Mouse (Mus musculus) hematopoietic stem cell, adult 5-6 weeks (primary cell): ENCODE measurements around the gene Mrpl21. TPM values are rescaled to one million over a fixed set of nuclear protein-coding genes. Genes with fewer than 3 reads are reported as not detected.
A peak's percentile ranks its signal among the peaks of the same experiment; 100 is the strongest.

Source experiments
- ATAC-seq, 2 experiments: fragments of 125-278 bp in 1 of 2; replicated peaks in 1 of 2; 2 replicates each; pipeline ENCODE4 v1.8.0; 2016 to 2017; ENCODE audit warnings: inconsistent platforms in 2 of 2, mild to moderate bottlenecking in 2 of 2, moderate number of reproducible peaks in 2 of 2, low read depth in 1 of 2, moderate TSS enrichment in 1 of 2; ENCODE audit not compliant: low FRiP score in 2 of 2, poor library complexity in 2 of 2, severe bottlenecking in 2 of 2, insufficient read depth in 1 of 2, low TSS enrichment in 1 of 2
- total RNA-seq: library from RNA; stranded (forward); fragments of 172-1452, 232-1000 nt; gene quantifications from 2 replicates; pipeline ENCODE4 v1.2.3, GENCODE M21; 2017

The Mrpl21 gene
- total RNA-seq = 63.9 and 93.0 TPM in 2 replicates

DNA sequence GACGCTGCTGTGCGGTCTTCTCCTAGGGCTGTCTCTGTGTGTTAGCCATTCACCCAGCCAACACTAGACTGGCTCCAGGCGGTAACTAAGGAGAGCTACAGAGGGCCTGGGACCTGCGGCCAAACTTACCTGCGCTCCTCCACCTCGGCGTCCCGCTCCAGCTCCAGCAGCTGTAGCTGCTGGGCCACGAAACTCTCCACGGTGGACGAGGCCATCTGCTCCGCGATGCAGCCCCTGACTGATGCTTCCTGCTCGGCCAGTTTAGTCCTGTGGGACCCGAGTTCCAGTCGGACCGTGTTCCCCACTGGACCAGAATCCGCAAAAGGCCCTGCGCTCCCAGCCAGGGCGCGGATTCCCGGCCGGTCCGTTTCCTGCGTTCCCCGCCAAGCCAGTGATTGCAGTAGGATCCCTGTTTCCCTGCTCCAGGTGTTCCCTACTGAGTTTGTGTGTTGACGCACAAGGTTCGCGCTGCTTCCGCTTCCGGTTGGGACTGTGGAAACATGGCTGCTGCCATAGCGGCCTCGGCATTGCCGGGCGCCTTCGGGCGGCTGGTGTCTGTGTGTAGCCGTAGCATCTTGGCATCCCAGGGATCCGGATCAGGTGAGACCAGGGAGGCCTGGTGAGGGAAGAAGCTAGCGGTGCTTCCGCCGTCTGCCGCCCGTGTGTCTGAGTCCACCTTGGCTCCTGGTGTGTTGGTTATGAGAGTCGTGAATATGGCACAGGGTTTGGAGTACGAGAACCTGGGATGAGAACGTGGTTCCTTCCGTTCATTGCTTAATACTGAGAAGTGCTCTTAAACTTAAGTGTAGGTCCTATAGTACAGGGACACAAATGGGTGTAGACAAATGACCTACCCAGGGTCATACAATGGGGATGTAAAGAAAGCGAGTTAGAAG, at the start of gene Mrpl21, which contains the start of gene Ighmbp2:
TSS of gene Mrpl21 (plus strand) at position 330 of the 896 bp plus-strand sequence.
TSS of gene Ighmbp2 (minus strand) at position 446 of the 896 bp plus-strand sequence.
- peak; percentile 86 to 90 for ATAC-seq

DNA sequence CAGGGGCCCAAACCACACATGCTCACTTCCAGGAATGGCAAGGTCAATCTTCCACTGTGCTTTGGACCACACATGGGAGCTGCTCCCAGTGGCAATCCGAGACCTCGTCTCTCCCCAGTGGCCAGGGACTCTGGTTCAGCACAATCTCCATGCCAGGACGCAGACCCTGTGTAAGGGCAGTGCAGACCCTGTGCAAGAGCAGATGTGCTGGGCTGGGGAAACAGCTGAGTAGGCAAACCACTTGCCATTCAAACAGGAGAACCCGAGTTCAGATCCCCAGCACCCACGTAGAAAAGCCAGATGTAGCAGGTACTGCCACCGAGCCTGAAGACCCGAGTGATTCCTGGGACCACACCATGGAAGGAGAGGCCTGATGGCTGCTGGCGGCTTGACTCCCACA, 22.7 kb upstream of the Mrpl21 start:
- no peak for ATAC-seq

DNA sequence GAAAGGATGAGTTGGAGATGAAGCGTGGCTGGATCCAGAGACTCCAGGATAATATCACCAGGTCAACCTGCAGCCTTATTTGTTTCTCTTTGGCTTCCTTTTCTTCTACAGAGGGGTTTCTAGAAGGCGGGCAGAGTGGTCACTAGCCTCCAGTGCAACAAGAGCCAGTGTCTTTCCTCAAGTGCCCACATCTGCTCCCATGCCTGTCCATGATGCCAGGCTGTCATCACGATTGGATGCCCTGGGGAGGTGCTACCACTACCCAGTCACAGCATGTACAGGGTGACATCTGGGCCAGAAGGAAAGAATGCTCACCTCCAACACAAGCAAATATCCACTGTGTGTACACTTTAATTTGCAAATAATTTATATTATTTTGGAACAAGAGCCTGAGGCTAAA, 22.1 kb upstream of the Mrpl21 start:
- no peak for ATAC-seq

DNA sequence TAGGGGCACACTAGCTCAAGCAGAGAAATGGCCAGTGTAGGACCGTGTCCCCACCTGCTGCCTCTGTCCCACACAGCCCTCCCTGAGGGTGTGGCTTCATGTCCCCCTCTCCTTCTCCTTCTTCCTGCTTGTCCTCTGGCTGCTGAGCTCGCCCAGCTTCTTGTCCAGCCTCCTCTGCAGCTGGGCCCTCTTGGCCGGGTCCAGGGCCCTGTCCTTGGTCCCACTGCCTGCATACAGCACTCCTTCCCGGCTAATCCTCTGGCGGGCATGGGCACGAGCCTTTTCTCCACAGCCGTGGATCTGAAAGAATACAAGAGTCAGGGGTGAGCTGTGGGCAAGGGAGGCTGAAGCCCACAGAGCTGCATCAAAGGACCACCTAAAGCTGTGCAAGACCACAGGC, 21.4 kb upstream of the Mrpl21 start:
- ATAC-seq = no peak

DNA sequence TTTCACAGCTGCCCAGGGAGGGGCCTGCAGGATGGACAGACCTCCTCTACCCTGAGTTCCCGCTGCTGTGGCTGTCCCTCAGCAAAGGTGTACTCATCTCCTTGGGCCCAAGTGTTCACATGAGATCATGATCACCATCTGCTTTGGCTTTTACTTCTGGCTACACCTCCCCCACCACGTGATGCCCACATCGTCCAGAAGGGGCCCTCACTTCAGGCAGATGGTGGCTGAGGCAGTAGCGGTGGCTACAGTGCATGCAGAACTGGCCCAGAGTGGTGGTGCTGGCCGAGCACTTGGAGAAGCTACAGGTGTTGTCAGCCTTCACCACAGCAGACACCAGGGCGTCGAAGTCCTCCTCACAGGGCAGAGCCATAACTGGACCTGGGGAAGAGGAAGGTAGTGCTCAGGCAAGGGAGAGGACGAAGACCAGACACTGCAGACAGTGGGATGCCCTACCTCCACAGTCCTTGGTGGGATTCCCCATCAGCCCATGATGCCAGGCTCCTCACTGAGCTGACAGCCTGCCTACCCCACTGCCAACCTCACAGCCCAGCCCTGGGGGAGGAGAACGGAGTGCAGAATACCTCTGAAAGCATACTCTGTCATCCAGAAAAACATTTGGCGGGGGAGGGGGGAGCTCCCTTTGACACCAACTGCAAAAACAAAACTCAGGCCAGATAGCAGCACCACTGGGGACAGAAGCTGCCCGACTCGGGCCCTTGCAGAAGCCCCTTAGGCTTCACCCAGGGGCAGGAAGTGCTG, 20.8 kb upstream of the Mrpl21 start:
- no peak for ATAC-seq

DNA sequence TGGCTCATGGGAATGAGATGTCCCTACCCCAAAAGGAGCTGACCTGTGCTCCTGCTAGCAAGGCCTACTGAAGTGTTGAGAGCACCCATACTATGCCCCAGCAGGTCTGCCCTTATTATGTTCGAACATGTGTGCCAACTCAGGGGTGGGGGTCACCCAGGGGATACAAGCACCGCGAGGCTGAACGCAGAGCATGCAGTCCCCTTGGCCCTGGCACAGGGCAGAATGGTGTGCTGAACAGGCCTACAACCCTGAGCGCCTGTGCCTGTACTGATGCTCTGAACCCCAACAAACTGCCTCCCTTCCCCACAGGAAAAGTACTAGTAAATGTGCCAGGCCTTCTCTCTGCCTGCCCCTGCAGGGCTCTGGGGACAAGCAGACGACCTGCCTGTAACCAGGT, 18.4 kb upstream of the Mrpl21 start:
- ATAC-seq = no peak

DNA sequence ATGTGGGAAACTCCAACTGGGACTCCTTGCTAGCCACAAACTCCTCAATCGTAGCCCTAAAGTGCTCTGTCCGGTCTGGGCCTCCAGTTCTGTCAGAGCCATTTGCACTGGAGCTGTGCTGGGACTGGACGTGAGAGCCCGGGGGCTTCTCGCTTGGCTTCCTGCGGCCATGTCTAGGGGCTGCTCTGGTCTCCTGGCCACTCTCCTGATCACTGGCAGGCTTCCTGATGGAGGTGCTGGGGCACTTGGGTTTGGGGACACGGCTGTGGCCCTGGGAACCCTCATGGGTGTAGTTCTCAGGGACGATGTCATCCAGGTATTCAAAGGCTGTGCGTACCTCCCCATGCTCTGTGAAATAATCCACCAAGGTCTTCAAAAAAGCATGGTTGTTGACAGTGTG, 17.5 kb upstream of the Mrpl21 start:
- no peak for ATAC-seq

DNA sequence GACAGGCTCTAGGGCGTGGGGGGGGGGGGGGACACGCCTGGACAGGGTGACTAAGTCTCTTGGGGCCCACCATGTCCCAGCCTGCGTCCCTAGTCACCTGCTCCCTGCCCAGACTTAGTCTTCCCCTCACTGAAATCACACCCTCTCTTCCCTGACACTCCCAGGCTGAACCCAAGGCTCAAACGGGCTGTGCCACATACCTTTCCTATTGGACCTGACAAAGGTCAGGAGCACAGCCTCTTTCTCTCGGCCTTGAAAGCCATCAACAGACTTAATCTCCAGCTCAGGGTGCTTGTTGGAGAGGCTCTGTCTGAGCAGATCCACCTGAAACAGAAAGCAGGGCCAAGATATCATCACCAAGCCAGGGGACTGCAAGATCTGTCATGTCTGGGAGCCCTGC, 16.6 kb upstream of the Mrpl21 start:
- ATAC-seq = no peak

DNA sequence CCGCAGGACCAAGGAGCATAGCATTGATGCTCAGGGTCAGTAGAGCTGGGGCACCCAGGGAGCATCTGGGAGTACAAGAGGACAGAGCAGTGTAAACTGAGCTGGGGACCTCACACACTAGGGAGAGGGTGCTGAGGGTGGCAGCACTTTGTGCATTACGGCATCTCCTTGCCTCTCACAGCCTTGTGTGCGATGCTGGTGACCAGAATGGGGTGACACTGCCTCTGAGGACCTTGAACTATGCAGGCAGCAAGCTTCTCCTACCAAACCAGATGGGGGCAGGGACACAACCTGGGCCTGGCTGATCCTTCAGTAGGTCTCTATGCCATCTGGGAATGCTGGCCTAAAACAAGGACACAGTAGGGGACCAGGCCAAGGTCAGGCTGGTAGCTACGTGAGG, 16.0 kb upstream of the Mrpl21 start:
- no peak for ATAC-seq

DNA sequence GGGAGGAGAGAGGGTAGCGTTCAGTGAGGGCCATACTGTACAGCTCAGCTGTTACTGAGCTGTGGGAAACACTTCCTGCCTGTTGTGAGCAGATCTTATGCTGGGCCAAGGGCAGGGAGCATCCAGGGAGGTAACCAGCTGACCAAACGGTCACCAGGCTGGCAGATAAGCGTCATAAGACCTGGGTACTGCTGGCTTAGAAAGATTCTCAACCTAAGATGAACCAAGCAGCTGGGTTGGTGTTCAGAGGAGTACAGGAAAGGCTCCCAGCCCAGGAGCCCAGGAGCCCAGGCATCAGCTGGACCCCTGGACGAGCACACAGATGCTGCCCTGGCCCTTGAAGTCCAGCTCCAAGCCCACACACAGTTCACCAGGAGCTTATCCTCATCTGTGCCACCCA, 15.4 kb upstream of the Mrpl21 start:
- ATAC-seq = no peak

DNA sequence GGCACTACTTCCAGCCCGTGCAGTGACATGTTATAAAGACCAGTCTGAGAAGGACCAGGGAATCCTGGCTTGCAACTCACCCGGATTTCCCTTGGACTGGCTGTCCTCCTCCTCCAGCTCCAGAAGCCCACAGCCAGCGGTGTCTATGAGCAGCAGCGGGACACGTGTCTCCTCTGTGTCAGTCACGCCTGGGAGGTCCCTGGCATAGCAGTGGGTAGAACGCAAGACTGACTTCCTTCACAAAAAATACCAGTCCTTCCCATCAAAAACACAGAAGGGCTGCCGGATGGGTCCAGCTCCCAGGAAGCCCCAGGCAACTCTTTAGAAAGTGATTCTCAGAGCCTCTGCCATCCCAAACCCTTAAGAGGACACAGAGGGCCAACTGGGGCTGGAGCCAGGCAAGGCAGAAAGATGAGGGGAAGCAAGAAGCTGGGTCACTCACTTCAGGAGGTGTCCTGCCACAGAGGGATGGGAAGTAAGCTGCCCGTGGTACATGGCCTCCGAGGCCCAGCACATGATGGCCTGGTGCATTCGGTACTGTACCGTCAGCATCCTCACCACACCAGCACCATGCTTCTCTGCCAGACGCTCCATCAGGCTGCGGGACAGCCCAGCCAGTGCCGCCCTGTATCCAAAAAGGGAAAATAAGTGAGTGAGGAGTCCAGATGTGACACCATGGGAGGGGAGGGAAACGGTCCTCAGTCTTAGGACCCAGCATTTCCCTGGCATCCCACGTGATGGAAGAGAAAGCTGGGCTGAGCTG, 14.3 kb upstream of the Mrpl21 start:
- no peak for ATAC-seq

DNA sequence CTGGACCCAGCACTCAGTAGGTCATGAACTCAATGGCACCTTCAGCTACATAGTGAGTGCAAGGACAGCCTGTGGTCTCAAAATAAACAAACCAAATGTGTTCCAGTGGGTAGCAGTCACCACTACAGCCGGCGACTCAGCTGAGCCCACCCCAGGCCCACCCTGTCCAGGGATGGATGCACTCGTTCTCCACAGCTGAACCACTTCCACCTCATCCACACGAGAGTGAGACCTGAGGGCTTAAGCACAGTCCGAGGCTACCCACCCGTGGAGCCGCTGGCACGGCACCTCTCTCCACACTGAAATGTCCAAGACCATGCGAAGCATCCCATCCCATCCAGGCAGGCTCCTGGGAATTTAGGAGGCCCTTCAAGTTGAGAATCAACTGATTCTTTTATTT, 13.4 kb upstream of the Mrpl21 start:
- no peak for ATAC-seq

DNA sequence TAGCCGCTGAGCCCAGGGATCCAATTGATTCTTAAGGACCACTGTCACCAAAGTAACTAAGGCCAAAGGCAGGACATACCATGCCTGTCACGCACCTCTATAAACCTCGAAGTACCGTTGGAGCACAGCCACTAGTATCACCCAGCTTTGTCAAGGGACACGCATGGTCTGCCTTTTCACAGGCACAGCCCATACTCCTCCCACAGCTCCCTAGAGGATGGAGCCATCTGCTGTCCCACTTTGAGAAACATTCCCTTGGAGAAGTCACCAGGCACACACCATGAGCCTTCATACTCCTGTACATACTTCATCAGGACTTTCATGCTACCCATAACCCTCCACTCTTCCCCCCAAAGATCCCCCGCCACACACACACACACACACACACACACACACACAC, 12.9 kb upstream of the Mrpl21 start:
- ATAC-seq = no peak

DNA sequence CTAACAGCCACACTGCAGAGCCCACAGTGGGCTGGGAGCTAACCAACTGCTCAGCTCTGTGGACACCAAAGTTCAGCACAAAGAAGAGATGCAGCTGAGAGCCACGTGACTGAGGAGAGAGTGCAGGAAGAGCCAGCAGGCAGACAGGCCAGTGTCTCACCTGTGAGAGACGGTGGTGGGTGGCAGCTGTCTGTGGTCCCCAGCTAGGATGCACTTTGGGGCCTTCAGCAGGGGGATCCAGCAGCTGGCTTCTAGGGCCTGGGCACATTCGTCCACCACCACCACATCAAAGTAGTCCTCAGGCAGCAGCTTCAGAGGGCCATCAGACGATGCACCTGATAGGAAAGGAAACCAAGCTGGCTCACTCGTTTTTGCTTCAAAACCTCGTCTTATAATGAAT, 11.3 kb upstream of the Mrpl21 start:
- no peak for ATAC-seq

DNA sequence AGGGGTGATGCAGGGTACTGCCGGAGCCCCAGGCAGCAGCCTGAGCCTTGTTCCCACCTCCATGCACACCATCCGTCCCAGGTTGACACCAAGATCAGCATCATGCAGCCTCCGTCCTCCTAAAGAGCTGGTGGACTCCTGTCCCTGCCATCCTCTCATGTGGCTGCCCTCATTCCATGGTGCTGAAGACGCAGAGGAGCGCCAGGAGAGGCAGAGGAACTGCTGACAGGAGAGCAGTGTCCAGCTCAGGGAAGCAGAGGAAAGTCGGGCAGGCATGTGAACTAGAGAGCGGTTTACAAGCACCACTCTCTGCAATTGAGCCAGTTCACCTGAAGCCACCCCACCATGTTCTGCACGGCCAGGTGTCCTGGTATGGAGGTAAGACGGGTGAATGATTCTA, 9.4 kb upstream of the Mrpl21 start:
- no peak for ATAC-seq

DNA sequence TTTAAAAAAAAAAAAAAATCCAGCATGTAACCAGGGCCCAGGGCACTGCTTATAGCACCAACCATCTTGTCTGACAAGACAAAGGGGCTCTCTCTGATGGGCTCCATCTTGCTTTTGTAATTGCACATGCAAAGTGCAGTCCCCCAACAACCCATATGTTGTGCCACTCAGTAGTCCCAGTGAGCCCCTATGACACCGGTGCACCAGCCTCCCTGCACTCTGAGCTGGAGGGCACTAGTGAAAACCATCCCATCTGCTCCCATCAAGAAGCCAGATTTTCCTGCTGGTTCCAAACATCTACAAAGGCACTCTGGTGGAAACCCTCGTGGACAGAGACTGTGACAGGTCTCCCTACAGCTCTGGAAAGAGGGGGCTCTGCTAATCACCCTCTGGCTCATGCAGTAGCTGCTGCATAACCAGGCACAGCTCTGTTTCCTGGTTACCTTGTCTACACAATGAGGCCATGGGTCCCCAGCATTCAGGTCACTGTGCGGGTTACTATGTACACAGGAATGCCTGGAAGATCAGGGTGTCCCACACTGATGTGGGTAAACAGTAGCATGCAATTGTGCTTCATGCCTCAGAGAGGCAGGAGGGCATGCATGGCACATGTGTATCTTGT, 6.8 kb upstream of the Mrpl21 start:
- ATAC-seq = no peak

DNA sequence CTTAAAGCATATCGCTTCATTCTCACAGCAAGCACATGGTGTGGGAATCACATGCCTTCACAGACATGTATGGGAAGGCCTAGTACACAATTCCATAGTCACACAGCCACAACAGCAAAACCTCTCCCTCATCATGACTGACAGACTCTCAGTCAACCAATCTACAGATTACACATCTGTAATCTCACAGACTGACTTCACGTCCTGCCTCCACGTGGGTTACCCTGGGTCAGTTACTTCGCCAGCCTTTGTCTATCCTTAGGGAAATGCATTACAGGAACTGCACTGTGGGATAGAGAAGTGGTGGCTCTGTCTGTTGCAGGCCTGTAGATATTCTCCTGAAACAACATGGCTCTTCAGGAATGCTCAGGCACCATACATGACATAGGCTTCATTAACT, 815 bp upstream of the Mrpl21 start:
- no peak for ATAC-seq
